Mouse (Mus musculus) cortical plate, adult 2 months (tissue): ENCODE data around the gene Nrg4.
"Not testable (repeated sequence)": the region's sequence is repeated elsewhere in the genome, so short reads cannot be mapped to it uniquely, and the experiment has no call there.

Experiments used
- CTCF ChIP-seq: fragments of 200-500 bp; IDR thresholded peaks from 2 replicates; pipeline ENCODE4 v1.5.1; 2011; ENCODE audit warnings: mild to moderate bottlenecking, control low read depth, low read length; ENCODE audit not compliant: insufficient read depth; ENCODE audit errors: extremely low read depth
- POLR2A ChIP-seq: fragments of 200-500 bp; IDR thresholded peaks from 2 replicates; pipeline ENCODE4 v1.6.1; 2011; ENCODE audit warnings: mild to moderate bottlenecking, low read length, control low read depth; ENCODE audit not compliant: insufficient read depth; ENCODE audit errors: extremely low read depth

DNA sequence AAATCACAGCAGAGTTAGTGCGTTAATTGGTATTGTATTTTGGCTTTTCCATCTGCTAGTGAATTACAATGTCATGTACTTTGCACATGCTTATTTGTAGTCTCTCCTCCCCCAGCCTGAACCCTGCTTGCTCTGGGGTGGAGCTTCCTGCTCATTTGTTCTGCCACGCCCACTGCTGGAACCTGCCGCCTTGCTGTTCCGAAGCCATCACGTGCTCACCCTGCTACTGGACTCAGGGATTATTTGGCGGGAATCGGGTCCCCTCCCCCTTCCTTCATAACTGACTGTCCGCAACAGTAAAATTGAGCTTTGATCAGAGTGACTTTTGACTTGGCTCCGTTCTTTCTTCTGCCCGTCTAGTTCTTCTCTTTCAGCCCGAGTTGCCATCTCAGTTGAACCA lies 93.6 kb downstream of the Nrg4 start:
- TF ChIP-seq CTCF, POLR2A: not testable (repeated sequence)
